Mouse (Mus musculus) kidney, adult 2 months (tissue): ENCODE results near the gene Ahr.

Source experiments
- CTCF ChIP-seq: fragments of 200-500 bp; conservative IDR thresholded peaks from 2 replicates; pipeline ENCODE4 v1.5.1; 2011; ENCODE audit warnings: low read depth, mild to moderate bottlenecking, control low read depth, low read length, moderate library complexity, mixed read lengths; ENCODE audit not compliant: insufficient read depth, insufficient read length
- POLR2A ChIP-seq: fragments of 200-500 bp; IDR thresholded peaks from one replicate; pipeline ENCODE4 v1.6.1; 2011; ENCODE audit warnings: low read depth, low read length, control low read depth

DNA sequence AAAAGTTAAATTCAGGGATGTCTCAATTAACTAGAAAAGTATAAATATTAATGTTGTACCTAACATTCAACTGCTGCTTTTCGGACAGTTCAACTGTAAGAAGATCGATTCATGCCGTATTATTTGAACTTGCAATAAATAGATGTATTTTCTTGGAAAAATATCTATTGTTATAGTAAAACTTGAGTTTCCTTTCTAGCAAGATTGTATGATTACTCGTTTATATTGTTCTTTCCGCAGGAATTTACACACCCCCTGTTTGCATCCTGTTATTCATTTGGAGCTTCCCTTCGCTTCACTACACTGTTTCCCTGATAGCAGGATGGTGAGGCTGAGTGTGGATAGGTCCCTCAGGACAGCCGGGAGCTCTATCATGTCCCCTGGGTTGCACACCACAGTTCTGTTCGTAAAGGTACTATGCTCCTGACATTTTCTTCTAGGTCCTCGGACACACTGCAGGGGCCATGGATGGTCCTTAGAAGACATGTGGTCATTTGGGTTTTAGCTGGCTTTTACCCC, 12.2 kb downstream of the Ahr start:
- TF ChIP-seq POLR2A (no peak), CTCF (no peak)
